Mouse (Mus musculus): ENCODE results near the gene Tmigd1. TPM values are rescaled to one million over a fixed set of nuclear protein-coding genes. Genes with fewer than 3 reads are reported as not detected.

The Tmigd1 gene
- polyA plus RNA-seq (2016; fragmentation: Nextera tagmentation; extraction: Ambion mirVana): 0.21 TPM in 1 of 2 replicates, not detected in the other

GRCm38 (mm10) chr11:76901579-76902361 is at the start of gene Tmigd1:
Tmigd1 (plus strand) TSS chr11:76902159.
- Histone ChIP-seq H3K9ac (no peak within 1 kb of the TSS), H3K36me3 (no peaks in the 10 kb centered on the region), H3K9me3 (replicated peaks) (no peaks in the 10 kb centered on the region), H3K27me3 (no peaks in the 10 kb centered on the region), H3K4me3 (no peak within 1 kb of the TSS), H3K27ac (no peak within 1 kb of the TSS), H3K4me1 (no peaks in the 10 kb centered on the region), H3K4me2 (replicated peaks) (no peak within 1 kb of the TSS)
- no peak for ATAC-seq (ENCODE audit: low FRiP score)
- 80% methylated on average over 7 of the region's 7 CpGs for WGBS

GRCm38 (mm10) chr11:76854475-76855341 is 47.3 kb upstream of the Tmigd1 start:
- H3K36me3 ChIP-seq: no peaks in the 10 kb centered on the region
- no peaks in the 10 kb centered on the region for H3K27me3 ChIP-seq
- no peak overlapping the region for H3K4me3 ChIP-seq
- no peak overlapping the region for H3K9ac ChIP-seq
- WGBS: 40% methylated on average over 17 of the region's 17 CpGs
- no peak overlapping the region for H3K27ac ChIP-seq
- H3K9me3 ChIP-seq (replicated peaks): no peaks in the 10 kb centered on the region
- H3K4me1 ChIP-seq: peaks cover 6% of the 10 kb centered on the region; the same call in 1 of the 2 replicates
- ATAC-seq (ENCODE audit: low FRiP score): no peak
- peak overlapping the region; percentile 17; the same call in 1 of the 2 replicates for H3K4me2 ChIP-seq (replicated peaks)

- Histone ChIP-seq H3K27ac (no peak overlapping the region), H3K27me3 (no peaks in the 10 kb centered on the region), H3K4me3 (no peak overlapping the region), H3K4me2 (replicated peaks) (no peak overlapping the region), H3K36me3 (no peaks in the 10 kb centered on the region), H3K9ac (no peak overlapping the region), H3K9me3 (replicated peaks) (no peaks in the 10 kb centered on the region), H3K4me1 (peaks cover 6% of the 10 kb centered on the region; the same call in 1 of the 2 replicates)
- 92% methylated on average over 2 of the region's 2 CpGs for WGBS
- ATAC-seq (ENCODE audit: low FRiP score): no peak
Measured at GRCm38 (mm10) chr11:76856601-76857000, 45.4 kb upstream of the Tmigd1 start.

GRCm38 (mm10) chr11:76857111-76857510 is 44.8 kb upstream of the Tmigd1 start:
- H3K4me1 ChIP-seq: peaks cover 6% of the 10 kb centered on the region; the same call in 1 of the 2 replicates
- ATAC-seq (ENCODE audit: low FRiP score): no peak
- H3K4me2 ChIP-seq (replicated peaks): no peak overlapping the region
- WGBS: 86% methylated on average over 7 of the region's 7 CpGs
- no peak overlapping the region for H3K27ac ChIP-seq
- no peak overlapping the region for H3K4me3 ChIP-seq
- no peaks in the 10 kb centered on the region for H3K9me3 ChIP-seq (replicated peaks)
- H3K36me3 ChIP-seq: no peaks in the 10 kb centered on the region
- H3K27me3 ChIP-seq: no peaks in the 10 kb centered on the region
- H3K9ac ChIP-seq: no peak overlapping the region

- Histone ChIP-seq H3K4me1 (peaks cover 6% of the 10 kb centered on the region; the same call in 1 of the 2 replicates), H3K4me2 (replicated peaks) (no peak overlapping the region), H3K36me3 (no peaks in the 10 kb centered on the region), H3K27ac (no peak overlapping the region), H3K9ac (no peak overlapping the region), H3K4me3 (no peak overlapping the region), H3K9me3 (replicated peaks) (no peaks in the 10 kb centered on the region), H3K27me3 (no peaks in the 10 kb centered on the region)
- WGBS: 77% methylated on average over 5 of the region's 5 CpGs
- no peak for ATAC-seq (ENCODE audit: low FRiP score)
Measured at GRCm38 (mm10) chr11:76858781-76859180, 43.2 kb upstream of the Tmigd1 start.

- Histone ChIP-seq H3K27ac (no peak overlapping the region), H3K9ac (no peak overlapping the region), H3K4me2 (replicated peaks) (no peak overlapping the region), H3K27me3 (no peaks in the 10 kb centered on the region), H3K36me3 (no peaks in the 10 kb centered on the region), H3K9me3 (replicated peaks) (no peaks in the 10 kb centered on the region), H3K4me3 (no peak overlapping the region), H3K4me1 (peaks cover 6% of the 10 kb centered on the region; the same call in 1 of the 2 replicates)
- ATAC-seq (ENCODE audit: low FRiP score): no peak
- 63% methylated on average over 5 of the region's 5 CpGs for WGBS
Measured at GRCm38 (mm10) chr11:76859261-76859660, 42.7 kb upstream of the Tmigd1 start.

GRCm38 (mm10) chr11:76861185-76861584 is 40.8 kb upstream of the Tmigd1 start:
- Histone ChIP-seq H3K9me3 (replicated peaks) (no peaks in the 10 kb centered on the region), H3K36me3 (no peaks in the 10 kb centered on the region), H3K4me2 (replicated peaks) (no peak overlapping the region), H3K4me1 (no peaks in the 10 kb centered on the region), H3K27ac (no peak overlapping the region), H3K27me3 (no peaks in the 10 kb centered on the region), H3K9ac (no peak overlapping the region), H3K4me3 (no peak overlapping the region)
- ATAC-seq (ENCODE audit: low FRiP score): no peak
- WGBS: 98% methylated on average over 3 of the region's 3 CpGs

GRCm38 (mm10) chr11:76872556-76873234 is 29.3 kb upstream of the Tmigd1 start:
- Histone ChIP-seq H3K36me3 (no peaks in the 10 kb centered on the region), H3K27me3 (no peaks in the 10 kb centered on the region), H3K9ac (no peak overlapping the region), H3K27ac (no peak overlapping the region), H3K9me3 (replicated peaks) (no peaks in the 10 kb centered on the region), H3K4me3 (no peak overlapping the region), H3K4me2 (replicated peaks) (no peak overlapping the region), H3K4me1 (no peaks in the 10 kb centered on the region)
- no peak for ATAC-seq (ENCODE audit: low FRiP score)
- 66% methylated on average over 11 of the region's 11 CpGs for WGBS

GRCm38 (mm10) chr11:76873865-76874264 is 28.1 kb upstream of the Tmigd1 start:
- WGBS: 89% methylated on average over 5 of the region's 5 CpGs
- Histone ChIP-seq H3K36me3 (no peaks in the 10 kb centered on the region), H3K9me3 (replicated peaks) (no peaks in the 10 kb centered on the region), H3K4me3 (no peak overlapping the region), H3K4me1 (no peaks in the 10 kb centered on the region), H3K27ac (no peak overlapping the region), H3K9ac (no peak overlapping the region), H3K4me2 (replicated peaks) (no peak overlapping the region), H3K27me3 (no peaks in the 10 kb centered on the region)
- no peak for ATAC-seq (ENCODE audit: low FRiP score)

GRCm38 (mm10) chr11:76874766-76875165 is 27.2 kb upstream of the Tmigd1 start:
- H3K36me3 ChIP-seq: no peaks in the 10 kb centered on the region
- H3K9me3 ChIP-seq (replicated peaks): no peaks in the 10 kb centered on the region
- no peak overlapping the region for H3K4me2 ChIP-seq (replicated peaks)
- H3K9ac ChIP-seq: no peak overlapping the region
- H3K4me3 ChIP-seq: no peak overlapping the region
- H3K27ac ChIP-seq: no peak overlapping the region
- H3K27me3 ChIP-seq: no peaks in the 10 kb centered on the region
- H3K4me1 ChIP-seq: no peaks in the 10 kb centered on the region
- no peak for ATAC-seq (ENCODE audit: low FRiP score)
- WGBS: 76% methylated on average over 6 of the region's 6 CpGs

- Histone ChIP-seq H3K4me2 (replicated peaks) (no peak overlapping the region), H3K27me3 (no peaks in the 10 kb centered on the region), H3K9me3 (replicated peaks) (no peaks in the 10 kb centered on the region), H3K4me3 (no peak overlapping the region), H3K9ac (no peak overlapping the region), H3K36me3 (no peaks in the 10 kb centered on the region), H3K27ac (no peak overlapping the region), H3K4me1 (no peaks in the 10 kb centered on the region)
- WGBS: 90% methylated on average over 5 of the region's 5 CpGs
- no peak for ATAC-seq (ENCODE audit: low FRiP score)
Measured at GRCm38 (mm10) chr11:76879816-76880215, 22.1 kb upstream of the Tmigd1 start.

- no peaks in the 10 kb centered on the region for H3K36me3 ChIP-seq
- no peak for ATAC-seq (ENCODE audit: low FRiP score)
- no peak overlapping the region for H3K4me3 ChIP-seq
- no peaks in the 10 kb centered on the region for H3K9me3 ChIP-seq (replicated peaks)
- no peaks in the 10 kb centered on the region for H3K27me3 ChIP-seq
- H3K9ac ChIP-seq: no peak overlapping the region
- H3K4me2 ChIP-seq (replicated peaks): no peak overlapping the region
- H3K27ac ChIP-seq: no peak overlapping the region
- 48% methylated on average over 5 of the region's 5 CpGs for WGBS
- H3K4me1 ChIP-seq: no peaks in the 10 kb centered on the region
Measured at GRCm38 (mm10) chr11:76884451-76884850, 17.5 kb upstream of the Tmigd1 start.
